Mouse (Mus musculus) lung, postnatal 0 days (tissue): Measurements from ENCODE around the gene B3gat2.

ENCODE experiments used
- CTCF ChIP-seq: IDR thresholded peaks from 2 replicates; pipeline ENCODE4 v1.5.1; 2016; ENCODE audit warnings: antibody characterized with exemption, mild to moderate bottlenecking
- EP300 ChIP-seq: IDR thresholded peaks from 2 replicates; pipeline ENCODE4 v1.6.1; 2016; ENCODE audit warnings: antibody characterized with exemption, mild to moderate bottlenecking, control low read depth

- TF ChIP-seq CTCF, result no peak
- no peak for TF ChIP-seq EP300
Observed at GRCm38 (mm10) chr1:23842629-23843028, 81.1 kb downstream of the B3gat2 start.
